Mouse (Mus musculus) brain, embryonic 14.5 days (tissue): ENCODE measurements around the gene Gng8. TPM values are rescaled to one million over a fixed set of nuclear protein-coding genes. Genes with fewer than 3 reads are reported as not detected.

Source experiments
- DNase-seq: peaks from one replicate; pipeline ENCODE4 v3.0.0-alpha.2; 2011; ENCODE audit warnings: low read depth
- CTCF ChIP-seq: fragments of 200-500 bp; IDR thresholded peaks from 2 replicates; pipeline ENCODE4 v1.5.1; 2012; ENCODE audit warnings: inconsistent platforms, mild to moderate bottlenecking, moderate library complexity, borderline replicate concordance; ENCODE audit not compliant: insufficient read depth, insufficient read length; ENCODE audit errors: extremely low read depth
- POLR2A ChIP-seq: fragments of 200-500 bp; IDR thresholded peaks from 2 replicates; pipeline ENCODE4 v1.6.1; 2012; ENCODE audit warnings: mild to moderate bottlenecking, inconsistent platforms, borderline replicate concordance; ENCODE audit not compliant: poor library complexity, insufficient read depth, insufficient read length, severe bottlenecking; ENCODE audit errors: extremely low read depth
- polyA plus RNA-seq: library from polyadenylated mRNA; depleted of rRNA; stranded (reverse); fragments of >200 nt; gene quantifications from 2 replicates; pipeline ENCODE4 v1.2.3, GENCODE M21; 2012

Gene Gng8
- polyA plus RNA-seq, 1 experiment: 11.5 TPM

GRCm38 (mm10) chr7:16880615-16881014 lies 11.0 kb upstream of the Gng8 start:
- no peak for TF ChIP-seq POLR2A
- TF ChIP-seq CTCF: no peak
- no peak for DNase-seq

DNA sequence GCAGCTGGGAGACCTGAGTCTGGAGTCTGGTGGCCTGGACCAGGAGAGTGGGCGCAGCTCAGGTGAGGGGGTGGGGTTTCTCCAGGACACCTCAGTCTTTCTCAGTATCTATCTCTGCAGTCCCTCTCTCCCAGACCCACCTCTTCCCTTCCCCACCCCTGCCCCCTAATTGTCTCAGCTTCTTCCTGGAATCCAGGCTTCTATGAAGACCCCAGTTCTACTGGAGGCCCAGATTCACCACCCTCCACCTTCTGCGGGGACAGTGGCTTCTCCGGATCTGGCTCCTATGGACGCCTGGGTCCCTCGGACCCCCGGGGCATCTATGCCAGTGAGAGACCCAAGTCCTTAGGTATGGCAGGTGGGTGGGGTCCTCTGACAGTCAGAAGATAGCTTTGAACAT lies 8.4 kb upstream of the Gng8 start:
- DNase-seq: no peak
- TF ChIP-seq POLR2A (no peak), CTCF (no peak)

DNA sequence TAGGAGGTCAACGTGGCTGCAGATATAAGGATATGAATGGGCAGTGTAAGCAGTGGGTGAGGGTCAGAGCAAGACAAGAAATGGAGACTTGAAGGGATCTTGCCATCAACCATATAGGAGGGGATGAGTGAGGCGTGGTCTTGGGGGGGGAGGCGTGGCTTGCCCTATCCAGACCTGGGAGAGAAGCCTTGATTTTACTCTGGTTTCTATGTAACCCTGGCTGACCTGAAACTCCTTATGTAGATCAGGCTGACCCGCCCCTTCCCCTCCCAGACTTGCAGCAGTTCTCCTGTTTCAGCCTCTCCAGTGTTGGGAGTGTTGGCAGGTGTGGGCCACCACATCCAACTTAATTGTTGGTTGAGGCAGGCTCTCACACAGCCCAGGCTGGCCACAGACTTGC lies 7.3 kb upstream of the Gng8 start:
- TF ChIP-seq POLR2A (no peak), CTCF (no peak)
- DNase-seq: no peak

- TF ChIP-seq POLR2A (no peak), CTCF (no peak)
- peak; percentile 44 for DNase-seq
These were observed 6.3 kb upstream of the Gng8 start for GRCm38 (mm10) chr7:16885271-16885776.

- no peak for DNase-seq
- no peak for TF ChIP-seq POLR2A
- TF ChIP-seq CTCF: no peak
These were observed 5.7 kb upstream of the Gng8 start for GRCm38 (mm10) chr7:16885905-16886304.

DNA sequence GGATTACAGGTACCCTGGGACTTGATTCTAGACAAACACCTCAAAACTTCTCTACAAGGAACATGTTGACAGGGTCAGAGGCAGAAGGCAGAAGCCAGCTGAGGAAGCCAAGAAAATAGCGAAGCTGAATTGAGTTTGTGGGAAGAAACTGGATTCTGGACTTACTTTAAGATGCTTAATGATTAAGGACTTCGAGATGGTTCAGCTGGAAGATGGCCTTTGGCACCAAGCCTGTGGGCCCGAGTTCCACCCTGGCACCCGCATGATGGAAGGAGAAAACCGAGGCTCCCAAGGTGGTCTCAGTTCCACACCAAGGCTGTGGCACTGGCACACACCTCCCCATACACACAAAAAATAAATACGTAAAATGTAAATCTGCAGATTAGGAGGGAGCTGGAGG lies 1.1 kb upstream of the Gng8 start:
- no peak for TF ChIP-seq POLR2A
- no peak for DNase-seq

GRCm38 (mm10) chr7:16890944-16891343 lies 642 bp upstream of the Gng8 start:
- DNase-seq: no peak
- TF ChIP-seq CTCF (no peak), POLR2A (no peak)

DNA sequence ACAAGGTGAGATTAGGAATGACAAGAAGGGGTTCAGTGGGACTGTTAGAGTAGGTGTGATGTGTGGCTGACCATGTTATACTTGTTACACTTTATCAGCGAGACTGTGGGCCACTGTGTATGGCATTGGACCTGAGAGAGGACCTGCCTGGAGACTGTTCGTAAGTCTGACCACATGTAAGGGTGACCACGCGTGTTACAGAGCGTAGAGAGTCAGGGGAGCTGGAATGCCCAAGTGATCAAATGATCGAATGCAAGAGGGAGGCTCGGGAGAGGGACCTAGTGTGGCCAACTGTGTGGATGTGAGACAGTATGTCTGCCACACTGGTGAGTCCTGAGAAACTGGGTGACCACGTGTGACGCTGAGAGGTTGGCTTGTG lies 755 bp downstream of the Gng8 start:
- no peak for DNase-seq
- TF ChIP-seq POLR2A: no peak
- no peak for TF ChIP-seq CTCF

GRCm38 (mm10) chr7:16893612-16894011 lies 2.0 kb downstream of the Gng8 start:
- no peak for TF ChIP-seq POLR2A
- TF ChIP-seq CTCF: no peak
- DNase-seq: no peak

DNA sequence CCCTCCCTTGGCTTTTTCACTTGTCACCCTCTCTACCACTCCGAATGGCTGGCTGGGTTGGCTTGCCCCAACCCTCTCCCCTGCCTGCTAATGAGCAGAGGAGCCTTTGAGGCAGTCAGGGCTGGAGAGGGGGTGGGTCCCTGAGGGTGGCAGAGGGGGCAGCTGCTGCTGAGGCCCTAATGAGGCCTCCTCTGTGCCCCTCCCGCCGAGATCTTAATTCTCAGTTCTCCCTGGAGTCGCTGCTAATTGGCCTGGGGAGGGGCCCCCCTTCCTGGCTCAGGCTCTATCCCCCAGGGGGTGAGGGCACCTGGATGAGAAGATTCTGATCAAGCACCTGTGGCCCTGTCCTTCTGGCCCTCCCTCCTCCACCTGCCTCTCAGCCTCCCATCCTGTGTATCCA lies 2.7 kb downstream of the Gng8 start:
- peak; percentile 84 for DNase-seq
- TF ChIP-seq CTCF (no peak), POLR2A (no peak)

DNA sequence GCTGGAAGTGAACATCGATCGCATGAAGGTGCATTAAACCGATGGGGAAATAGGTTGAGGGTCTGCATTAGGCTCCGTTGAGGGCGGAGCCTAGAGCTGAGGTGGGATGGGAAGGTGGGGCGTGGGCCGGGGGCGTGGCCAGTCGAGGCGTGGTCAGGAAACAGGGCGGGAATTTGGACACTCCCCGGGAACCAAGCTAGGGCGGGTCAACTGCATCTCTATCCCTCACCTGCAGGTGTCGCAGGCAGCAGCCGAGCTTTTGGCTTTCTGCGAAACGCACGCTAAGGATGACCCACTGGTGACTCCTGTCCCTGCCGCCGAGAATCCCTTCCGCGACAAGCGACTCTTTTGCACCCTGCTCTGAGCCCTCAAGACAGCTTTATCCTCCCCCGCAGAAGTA lies 3.4 kb downstream of the Gng8 start:
- TF ChIP-seq CTCF (peak; percentile 87), POLR2A (no peak)
- DNase-seq: peak; percentile 77

- no peak for DNase-seq
- no peak for TF ChIP-seq CTCF
- TF ChIP-seq POLR2A: no peak
These were observed 3.9 kb downstream of the Gng8 start for GRCm38 (mm10) chr7:16895511-16895910.

- peak; percentile 44 for DNase-seq
- TF ChIP-seq CTCF: no peak
- no peak for TF ChIP-seq POLR2A
These were observed 8.9 kb downstream of the Gng8 start for GRCm38 (mm10) chr7:16900526-16900925.

DNA sequence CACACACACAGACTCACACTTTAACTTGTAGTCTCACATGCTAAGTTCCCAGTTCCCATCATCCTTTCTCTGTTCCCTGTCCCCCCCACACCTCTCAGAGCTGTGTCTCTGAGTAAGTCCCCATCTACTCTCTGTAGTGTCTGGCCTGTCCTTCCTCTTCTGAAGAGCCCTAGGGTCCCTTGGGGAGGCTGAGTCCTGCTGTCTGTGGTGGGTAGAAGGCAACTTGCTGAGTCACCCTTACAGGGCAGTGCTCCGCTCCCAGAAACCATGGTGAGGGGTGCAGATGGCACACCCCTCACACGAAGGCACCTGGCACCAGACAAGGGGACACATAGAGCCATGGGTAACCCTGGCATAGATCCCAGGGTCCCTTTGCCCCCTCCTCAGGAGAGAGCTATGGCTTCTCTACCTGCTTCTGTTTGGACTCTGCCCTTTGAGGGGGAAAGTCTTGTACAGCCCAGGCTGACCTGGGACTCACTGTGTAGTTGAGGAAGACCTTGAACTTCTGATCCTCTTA lies 11.9 kb downstream of the Gng8 start:
- DNase-seq: no peak
- TF ChIP-seq CTCF (no peak), POLR2A (no peak)

DNA sequence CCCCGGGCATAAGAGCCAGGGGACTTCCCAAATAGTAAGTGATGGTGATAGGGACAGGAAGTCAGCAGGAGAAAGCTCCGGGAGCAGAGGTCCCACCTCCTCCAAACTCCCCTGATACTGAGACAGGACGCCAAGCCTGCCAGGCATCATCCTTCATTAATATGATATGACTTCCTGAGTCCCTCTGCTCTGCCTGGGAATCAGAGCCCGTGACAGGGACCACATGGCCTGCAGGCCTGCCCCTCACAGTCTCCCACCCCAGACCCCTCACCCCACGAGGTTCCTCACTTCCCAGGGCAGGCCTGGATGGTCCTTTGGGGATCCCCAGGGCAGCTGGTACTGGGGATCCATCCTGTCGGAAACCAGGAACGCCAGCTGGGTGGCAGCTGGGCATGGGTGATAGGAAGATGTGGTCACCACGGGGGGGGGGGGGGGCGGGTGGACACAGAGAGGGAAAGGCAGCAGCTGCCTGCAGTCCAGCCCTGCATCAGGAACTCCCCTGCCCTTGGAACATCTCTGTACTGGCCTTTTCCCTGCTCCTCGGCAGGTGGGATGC lies 12.6 kb downstream of the Gng8 start:
- DNase-seq: no peak
- no peak for TF ChIP-seq CTCF
- TF ChIP-seq POLR2A: no peak

DNA sequence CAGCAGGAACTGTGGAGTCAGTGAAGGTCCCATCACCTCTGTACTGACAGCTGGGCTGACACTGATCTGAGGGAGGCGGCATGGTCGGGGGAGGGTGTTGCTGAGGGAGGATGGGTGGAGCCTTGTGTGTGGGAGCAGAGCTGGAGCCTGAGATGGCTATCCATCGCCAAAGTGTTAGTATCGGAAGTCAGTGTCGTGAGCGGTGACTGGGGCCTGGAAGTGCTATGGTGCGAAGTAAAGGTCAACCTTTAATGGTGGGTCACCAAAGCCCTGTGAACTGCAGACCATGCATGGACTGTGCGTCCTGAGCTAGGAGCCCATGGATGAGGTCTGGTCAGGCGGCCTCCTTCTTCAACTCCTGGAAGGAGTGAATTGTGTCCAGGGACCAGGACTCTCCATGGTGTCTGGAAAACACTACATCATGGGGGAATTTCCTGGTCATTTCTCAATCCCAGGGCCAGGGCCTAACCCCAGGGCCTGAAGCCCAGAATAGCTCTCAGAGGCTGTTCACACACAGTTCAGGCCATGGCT lies 14.0 kb downstream of the Gng8 start:
- no peak for TF ChIP-seq POLR2A
- no peak for DNase-seq
